10 mouse cellular contexts compared by ENCODE assay signal in the genomic region with DNA sequence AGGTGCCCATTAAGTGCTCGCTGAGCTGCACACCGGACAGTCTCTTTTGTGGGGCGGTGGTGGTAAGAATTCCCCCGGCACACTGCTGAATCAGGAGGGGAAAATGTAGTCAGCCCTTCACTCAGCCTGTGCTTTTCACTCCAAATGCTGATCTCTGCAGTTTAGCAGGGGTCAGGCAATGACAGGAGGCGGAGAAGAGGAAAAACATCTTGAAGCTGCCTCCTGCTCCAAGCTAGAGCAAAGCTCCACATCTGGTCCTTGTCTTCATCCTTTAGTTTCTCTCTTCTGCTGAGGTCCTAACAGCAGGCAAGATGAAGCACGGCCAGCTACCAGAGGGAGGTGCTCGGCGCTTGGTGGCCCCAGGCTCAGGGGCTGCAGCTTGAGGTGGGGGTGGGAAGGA. TPM values are rescaled to one million over a fixed set of nuclear protein-coding genes. Genes with fewer than 3 reads are reported as not detected.
A peak's percentile ranks its signal among the peaks of the same experiment; 100 is the strongest.
DNase-seq lines count a peak whose midpoint lies in the region; ATAC-seq and TF ChIP-seq lines count a peak whose summit lies in the region.
"Had no signal": no experiment of that assay in that cellular context is flagged by ENCODE, and none has a peak within 500 bp of the region (broad histone marks: within the 10 kb centered on the region; RNA-seq: fewer than 3 reads in every experiment).

No protein-coding gene starts in this region.

- H3K4me3 ChIP-seq in kidney, embryonic 14.5 days (ENCODE audit: low read length): no peak overlapping the region
- H3K4me3 ChIP-seq in lung, embryonic 15.5 days: no peak overlapping the region
- no peak overlapping the region for H3K4me3 ChIP-seq in left cerebral cortex, adult 2 months
- no peak overlapping the region for H3K4me3 ChIP-seq in midbrain, postnatal 0 days (ENCODE audit: low read depth, low read length)

- peak; percentile 9 to 25 for DNase-seq in urinary bladder, postnatal 36 days (ENCODE audit: low spot score in 2 of 2)
- no peak for DNase-seq in urinary bladder, postnatal 25 days (ENCODE audit: low spot score)
- no peak for DNase-seq in left cerebral cortex, adult 2 months (ENCODE audit: extremely low spot score in 1 of 2, low spot score in 2 of 2)
- no peak for DNase-seq in midbrain, postnatal 0 days (ENCODE audit: low spot score)
- DNase-seq: cerebellum, postnatal 25 days; gastrocnemius, postnatal 14 days had no signal

- H3K36me3 ChIP-seq in kidney, embryonic 14.5 days (ENCODE audit: control insufficient read depth, insufficient read depth, low read length): no peaks in the 10 kb centered on the region
- H3K36me3 ChIP-seq in lung, embryonic 15.5 days: no peaks in the 10 kb centered on the region
- no peaks in the 10 kb centered on the region for H3K36me3 ChIP-seq in midbrain, postnatal 0 days (ENCODE audit: insufficient read depth, low read length)

- intact Hi-C loops in left cerebral cortex, adult 2 months (cut with DNase I): no loop called here

- 0 out of 2 replicates have a peak overlapping the region, but pooled peaks have one; percentile 7 for H3K27ac ChIP-seq in kidney, embryonic 14.5 days (ENCODE audit: low read depth, low read length)
- H3K27ac ChIP-seq in lung, embryonic 15.5 days: peak overlapping the region; percentile 56
- no peak overlapping the region for H3K27ac ChIP-seq in left cerebral cortex, adult 2 months
- no peak overlapping the region for H3K27ac ChIP-seq in midbrain, postnatal 0 days (ENCODE audit: low read depth, low read length)
- H3K27ac ChIP-seq: hindbrain, embryonic 14.5 days had no signal

- no peak overlapping the region for H3K9ac ChIP-seq in kidney, embryonic 14.5 days (ENCODE audit: low read depth, low read length)
- no peak overlapping the region for H3K9ac ChIP-seq in lung, embryonic 15.5 days
- H3K9ac ChIP-seq in midbrain, postnatal 0 days (replicated peaks; ENCODE audit: low read length, poor library complexity, severe bottlenecking): no peak overlapping the region
- H3K9ac ChIP-seq: hindbrain, embryonic 14.5 days had no signal

- 32% methylated on average over 8 of the region's 8 CpGs for WGBS in kidney, embryonic 14.5 days
- WGBS in lung, embryonic 15.5 days: 29% methylated on average over 8 of the region's 8 CpGs
- 82% methylated on average over 8 of the region's 8 CpGs for WGBS in midbrain, postnatal 0 days

- 0 out of 2 replicates have a peak, but pooled peaks have one; percentile 50 for ATAC-seq in kidney, embryonic 14.5 days (ENCODE audit: low FRiP score, low TSS enrichment)
- peak; percentile 64; the same call in 1 of the 2 replicates for ATAC-seq in lung, embryonic 15.5 days (ENCODE audit: borderline replicate concordance, extremely low read depth, low FRiP score, low TSS enrichment)
- no peak for ATAC-seq in frontal cortex, adult (ENCODE audit: low TSS enrichment)
- no peak for ATAC-seq in midbrain, postnatal 0 days (ENCODE audit: low FRiP score)

- H3K4me2 ChIP-seq in kidney, embryonic 14.5 days (replicated peaks; ENCODE audit: low read depth, low read length): no peak overlapping the region
- H3K4me2 ChIP-seq in lung, embryonic 15.5 days: no peak overlapping the region
- no peak overlapping the region for H3K4me2 ChIP-seq in midbrain, postnatal 0 days (ENCODE audit: low read depth, low read length, poor library complexity, severe bottlenecking)
- H3K4me2 ChIP-seq: hindbrain, embryonic 14.5 days had no signal

- no peaks in the 10 kb centered on the region for H3K9me3 ChIP-seq in kidney, embryonic 14.5 days (ENCODE audit: control insufficient read depth, low read length)
- H3K9me3 ChIP-seq in lung, embryonic 15.5 days: no peaks in the 10 kb centered on the region
- no peaks in the 10 kb centered on the region for H3K9me3 ChIP-seq in midbrain, postnatal 0 days (ENCODE audit: low read length)

- no peak for TF ChIP-seq CTCF in left cerebral cortex, adult 2 months (IDR thresholded peaks at IDR 0.05)
- TF ChIP-seq CTCF in midbrain, postnatal 0 days (IDR thresholded peaks at IDR 0.05): no peak

- H3K27me3 ChIP-seq in kidney, embryonic 14.5 days (ENCODE audit: control insufficient read depth, insufficient read depth, low read length): no peaks in the 10 kb centered on the region
- H3K27me3 ChIP-seq in lung, embryonic 15.5 days: 0 out of 2 replicates have a peak, but pooled peaks cover under 1% of the 10 kb centered on the region
- no peaks in the 10 kb centered on the region for H3K27me3 ChIP-seq in midbrain, postnatal 0 days (ENCODE audit: insufficient read depth, low read length)

- H3K4me1 ChIP-seq in kidney, embryonic 14.5 days (ENCODE audit: control insufficient read depth, insufficient read depth, low read length): peaks cover 23% of the 10 kb centered on the region
- peaks cover 44% of the 10 kb centered on the region for H3K4me1 ChIP-seq in lung, embryonic 15.5 days
- peaks cover 6% of the 10 kb centered on the region; the same call in 1 of the 2 replicates for H3K4me1 ChIP-seq in midbrain, postnatal 0 days (ENCODE audit: insufficient read depth, low read length)

RNA-seq across cellular contexts. Expression of gene Lrmda, which starts 36.1 kb away (rescaled TPM):
- polyA plus RNA-seq in kidney, embryonic 14.5 days (2014; fragmentation: Nextera tagmentation; extraction: Ambion mirVana): 0.29 and 0.53 TPM in 2 replicates
- polyA plus RNA-seq in lung, embryonic 15.5 days (2015; fragmentation: Nextera tagmentation; extraction: Ambion mirVana): 0.39 and 0.62 TPM in 2 replicates
- total RNA-seq in left cerebral cortex, adult 2 months (2021): under 1 TPM; 0.87 to 0.97 TPM
- total RNA-seq in midbrain, postnatal 0 days (2014; rRNA removed): not detected in 2 replicates
- polyA plus RNA-seq in midbrain, postnatal 0 days (2015; fragmentation: Nextera tagmentation; extraction: Ambion mirVana): 0.34 and 0.35 TPM in 2 replicates

Comparison
In these comparisons a context has a peak if more than half of its experiments do, and no peak if none do; other contexts are left out.
1. DNase-seq: peak in urinary bladder, postnatal 36 days (2 of 2); none in urinary bladder, postnatal 25 days (single experiment), left cerebral cortex, adult 2 months (0 of 2) and midbrain, postnatal 0 days (single experiment).
2. ATAC-seq: peak in kidney, embryonic 14.5 days (single experiment) and lung, embryonic 15.5 days (single experiment); none in frontal cortex, adult (single experiment) and midbrain, postnatal 0 days (single experiment).
3. H3K27ac ChIP-seq: peak in kidney, embryonic 14.5 days (single experiment) and lung, embryonic 15.5 days (single experiment); none in left cerebral cortex, adult 2 months (single experiment) and midbrain, postnatal 0 days (single experiment).